Mouse (Mus musculus) neural tube, embryonic 14.5 days (tissue): Measurements from ENCODE around the gene Crkl. TPM values are rescaled to one million over a fixed set of nuclear protein-coding genes. Genes with fewer than 3 reads are reported as not detected.
A peak's percentile ranks its signal among the peaks of the same experiment; 100 is the strongest.

Experiments used
- ATAC-seq: fragments of 200-750 bp; cut with Nextera tagmentation; 2 replicates; pipeline ENCODE4 v1.8.0; 2017; ENCODE audit warnings: low read depth, mild to moderate bottlenecking, moderate TSS enrichment, moderate library complexity
- H3K27ac ChIP-seq: fragments of 300-500 bp; sonication (generic); 2 replicates; pipeline ENCODE4 v1.5.1; 2014; ENCODE audit warnings: low read depth, mild to moderate bottlenecking, control low read depth, low read length, moderate library complexity, mixed read lengths
- H3K27me3 ChIP-seq: fragments of 300-500 bp; sonication (generic); 2 replicates; pipeline ENCODE4 v1.6.1; 2014; ENCODE audit warnings: low read length; ENCODE audit not compliant: control insufficient read depth, insufficient read depth
- H3K36me3 ChIP-seq: fragments of 300-500 bp; sonication (generic); 2 replicates; pipeline ENCODE4 v1.6.1; 2014; ENCODE audit warnings: low read length, mixed read lengths; ENCODE audit not compliant: control insufficient read depth, insufficient read depth
- H3K4me1 ChIP-seq: fragments of 300-500 bp; sonication (generic); 2 replicates; pipeline ENCODE4 v1.6.1; 2014; ENCODE audit warnings: low read length; ENCODE audit not compliant: control insufficient read depth, insufficient read depth
- H3K4me2 ChIP-seq: fragments of 300-500 bp; sonication (generic); 2 replicates; pipeline ENCODE4 v1.6.1; 2014; ENCODE audit warnings: mild to moderate bottlenecking, low read depth, low read length, control low read depth
- H3K4me3 ChIP-seq: fragments of 300-500 bp; sonication (generic); 2 replicates; pipeline ENCODE4 v1.5.1; 2014; ENCODE audit warnings: low read depth, low read length, control low read depth, mixed read lengths
- H3K9ac ChIP-seq: fragments of 300-500 bp; sonication (generic); replicated peaks from 2 replicates; pipeline ENCODE4 v1.6.1; 2014; ENCODE audit warnings: low read depth, mild to moderate bottlenecking, control low read depth, low read length, mixed read lengths
- H3K9me3 ChIP-seq: fragments of 300-500 bp; sonication (generic); 2 replicates; pipeline ENCODE4 v1.6.1; 2016; ENCODE audit warnings: low read length; ENCODE audit not compliant: control insufficient read depth
- WGBS: fragments of 180-500 bp; shearing (Covaris S2); extraction: QIAGEN DNeasy Blood & Tissue Kit; methylation state at CpG from one replicate; pipeline ENCODE4 v1.1.7; 2014; 5-methylcytosine and 5-hydroxymethylcytosine counted together
- polyA plus RNA-seq: library from polyadenylated mRNA; unstranded; fragments of >200 nt; fragmentation: Nextera tagmentation; extraction: Ambion mirVana; gene quantifications from 2 replicates; pipeline ENCODE4 v1.2.1, GENCODE M21; 2014

Crkl gene
- polyA plus RNA-seq, 1 experiment from 2014 or later = 70.6 TPM

- H3K4me1 ChIP-seq = no peaks in the 10 kb centered on the region
- 88% methylated on average over 2 of the region's 2 CpGs for WGBS
- H3K36me3 ChIP-seq = peaks cover 6% of the 10 kb centered on the region; the same call in 1 of the 2 replicates
- H3K27me3 ChIP-seq = no peaks in the 10 kb centered on the region
- no peak overlapping the region for H3K4me2 ChIP-seq
- no peak overlapping the region for H3K4me3 ChIP-seq
- H3K9me3 ChIP-seq = no peaks in the 10 kb centered on the region
- no peak overlapping the region for H3K9ac ChIP-seq
- ATAC-seq = no peak
- no peak overlapping the region for H3K27ac ChIP-seq
Observed at GRCm38 (mm10) chr16:17474761-17475160, 23.0 kb downstream of the Crkl start.

DNA sequence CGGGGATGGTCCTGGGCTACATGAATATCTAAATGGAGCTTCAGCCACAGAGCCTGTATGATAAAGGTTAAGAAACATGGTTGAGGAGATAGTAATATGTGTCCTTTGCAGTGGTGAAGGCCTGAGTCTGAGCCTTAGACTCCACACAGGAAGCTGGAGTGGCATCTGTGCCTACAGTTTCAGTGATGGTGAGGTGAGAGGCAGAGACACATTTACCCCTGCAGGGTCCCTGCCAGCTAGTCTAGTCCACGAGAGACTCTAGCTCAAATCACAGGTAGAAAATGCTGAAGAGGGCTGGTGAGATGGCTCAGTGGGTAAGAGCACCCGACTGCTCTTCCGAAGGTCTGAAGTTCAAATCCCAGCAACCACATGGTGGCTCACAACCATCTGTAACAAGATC lies 23.5 kb downstream of the Crkl start:
- no peak overlapping the region for H3K4me2 ChIP-seq
- peaks cover 3% of the 10 kb centered on the region; the same call in 1 of the 2 replicates for H3K36me3 ChIP-seq
- no peak for ATAC-seq
- no peaks in the 10 kb centered on the region for H3K9me3 ChIP-seq
- 96% methylated on average over 4 of the region's 4 CpGs for WGBS
- H3K4me1 ChIP-seq = no peaks in the 10 kb centered on the region
- H3K27ac ChIP-seq = no peak overlapping the region
- H3K9ac ChIP-seq = no peak overlapping the region
- no peak overlapping the region for H3K4me3 ChIP-seq
- no peaks in the 10 kb centered on the region for H3K27me3 ChIP-seq

GRCm38 (mm10) chr16:17478331-17478943 lies 26.6 kb downstream of the Crkl start:
- Histone ChIP-seq H3K4me3 (no peak overlapping the region), H3K9ac (no peak overlapping the region), H3K4me2 (no peak overlapping the region), H3K4me1 (no peaks in the 10 kb centered on the region), H3K36me3 (no peaks in the 10 kb centered on the region; the same call in 1 of the 2 replicates), H3K27me3 (no peaks in the 10 kb centered on the region), H3K9me3 (no peaks in the 10 kb centered on the region), H3K27ac (no peak overlapping the region)
- 81% methylated on average over 4 of the region's 4 CpGs for WGBS
- ATAC-seq = no peak

GRCm38 (mm10) chr16:17481465-17481864 lies 29.7 kb downstream of the Crkl start:
- Histone ChIP-seq H3K4me2 (no peak overlapping the region), H3K36me3 (peaks cover 21% of the 10 kb centered on the region), H3K4me1 (no peaks in the 10 kb centered on the region), H3K27me3 (no peaks in the 10 kb centered on the region), H3K27ac (no peak overlapping the region), H3K9ac (no peak overlapping the region), H3K9me3 (no peaks in the 10 kb centered on the region), H3K4me3 (no peak overlapping the region)
- 94% methylated on average over 2 of the region's 2 CpGs for WGBS
- ATAC-seq = no peak

- no peaks in the 10 kb centered on the region for H3K9me3 ChIP-seq
- no peak overlapping the region for H3K4me2 ChIP-seq
- no peaks in the 10 kb centered on the region for H3K27me3 ChIP-seq
- 51% methylated on average over 3 of the region's 3 CpGs for WGBS
- H3K4me3 ChIP-seq = no peak overlapping the region
- H3K36me3 ChIP-seq = peaks cover 21% of the 10 kb centered on the region
- H3K9ac ChIP-seq = no peak overlapping the region
- H3K4me1 ChIP-seq = peaks cover 7% of the 10 kb centered on the region
- no peak overlapping the region for H3K27ac ChIP-seq
- no peak for ATAC-seq
Observed at GRCm38 (mm10) chr16:17486505-17486904, 34.7 kb downstream of the Crkl start.

DNA sequence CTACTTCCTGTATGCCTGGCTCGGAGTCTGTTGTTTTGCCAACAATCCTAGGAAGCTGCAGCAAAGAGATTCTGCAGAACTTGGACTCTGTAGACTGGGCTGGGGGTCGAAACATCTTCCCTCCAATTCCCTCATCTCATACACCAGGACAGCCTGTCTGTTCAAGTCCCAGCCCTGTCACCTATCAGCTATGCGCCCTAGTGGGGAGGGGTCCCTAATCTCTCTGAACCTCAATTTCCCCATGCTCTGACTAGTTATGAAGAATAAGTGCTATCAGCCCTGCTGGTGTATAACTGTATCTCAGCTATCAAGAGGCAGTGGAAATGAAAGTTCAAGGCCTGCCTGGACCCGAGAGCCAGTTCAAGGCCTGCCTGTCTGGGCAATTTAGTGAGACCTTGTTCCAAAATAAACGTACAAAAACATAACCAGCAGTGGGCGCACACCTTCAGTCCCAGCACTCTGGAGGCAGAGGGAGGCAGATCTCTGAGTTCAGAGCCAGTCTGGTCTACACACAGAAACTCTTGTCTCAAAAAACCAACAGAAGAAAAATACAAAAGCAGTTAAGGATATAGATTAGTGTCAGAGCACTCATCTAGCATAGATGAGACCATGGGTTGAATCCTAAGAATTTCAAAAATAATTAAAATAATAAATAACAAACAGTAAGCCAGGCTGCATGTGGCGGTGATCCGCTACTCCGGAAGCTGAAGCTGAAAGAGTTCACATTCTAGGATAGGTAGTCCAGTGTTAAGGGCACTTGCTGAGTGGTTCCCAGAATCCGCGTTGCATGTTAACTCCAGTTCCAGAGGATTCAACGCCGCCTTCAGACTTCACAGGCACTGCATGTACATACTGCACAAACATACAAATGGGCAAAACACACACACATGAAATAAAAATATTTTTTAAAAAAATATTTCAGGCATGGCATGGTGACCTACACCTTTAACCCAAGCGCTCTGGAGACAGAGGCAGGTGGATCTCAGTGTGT lies 37.0 kb downstream of the Crkl start:
- no peaks in the 10 kb centered on the region for H3K9me3 ChIP-seq
- H3K9ac ChIP-seq = peak overlapping the region; percentile 39; the same call in 1 of the 2 replicates
- peak overlapping the region; percentile 37 for H3K4me3 ChIP-seq
- ATAC-seq = 0 out of 2 replicates have a peak, but pooled peaks have one; percentile 26
- H3K4me1 ChIP-seq = peaks cover 7% of the 10 kb centered on the region
- peaks cover 18% of the 10 kb centered on the region for H3K36me3 ChIP-seq
- H3K27ac ChIP-seq = no peak overlapping the region
- no peaks in the 10 kb centered on the region for H3K27me3 ChIP-seq
- peak overlapping the region; percentile 85 for H3K4me2 ChIP-seq
- 47% methylated on average over 14 of the region's 14 CpGs for WGBS

DNA sequence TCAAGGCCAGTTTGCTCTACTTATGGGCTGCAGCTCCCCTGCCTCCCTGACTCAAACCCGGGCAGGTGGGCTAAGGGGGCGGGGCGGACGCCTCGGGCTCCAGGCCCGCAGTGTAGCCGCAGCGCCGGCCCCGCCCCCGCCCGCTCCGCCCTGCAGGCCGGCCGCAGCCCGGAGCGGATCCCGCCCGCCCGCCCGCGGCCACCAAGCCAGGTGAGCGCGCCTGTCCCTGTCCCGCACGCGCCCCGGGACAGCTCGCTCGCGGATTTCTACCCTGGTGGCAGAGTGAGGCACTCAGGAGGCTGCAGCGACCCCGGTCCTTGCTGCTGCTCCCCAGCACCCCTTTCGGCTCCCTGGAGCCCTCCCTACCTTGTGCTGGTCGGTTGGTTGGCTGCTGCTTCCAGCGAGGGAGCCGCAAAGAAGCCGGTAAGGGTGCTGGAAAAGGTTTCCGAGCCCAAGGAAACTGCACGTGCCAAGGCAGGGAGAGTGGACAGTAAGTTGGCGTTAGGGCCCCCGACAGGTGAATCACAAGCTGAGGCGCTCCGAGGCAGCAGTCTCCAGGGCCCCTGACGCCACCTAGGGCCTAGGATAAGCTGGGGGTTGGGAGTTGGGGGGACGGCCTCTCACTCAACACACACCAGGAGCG lies 37.8 kb downstream of the Crkl start, which contains the start of gene Aifm3:
Gene Aifm3, plus strand, starts transcription at position 143 of the 643 bp plus-strand sequence.
- Histone ChIP-seq H3K4me1 (peaks cover 7% of the 10 kb centered on the region), H3K27ac (no peak within 1 kb of the TSS), H3K36me3 (peaks cover 10% of the 10 kb centered on the region), H3K4me3 (peak within 1 kb of the TSS; percentile 37), H3K9me3 (no peaks in the 10 kb centered on the region), H3K9ac (peak within 1 kb of the TSS; percentile 39), H3K4me2 (peak within 1 kb of the TSS; percentile 85), H3K27me3 (no peaks in the 10 kb centered on the region)
- ATAC-seq = peak; percentile 68
- WGBS = under 1% methylated on average over 47 of the region's 47 CpGs

- Histone ChIP-seq H3K4me3 (no peak overlapping the region), H3K27me3 (no peaks in the 10 kb centered on the region), H3K9ac (no peak overlapping the region), H3K4me1 (peaks cover 7% of the 10 kb centered on the region), H3K9me3 (no peaks in the 10 kb centered on the region), H3K36me3 (no peaks in the 10 kb centered on the region), H3K4me2 (no peak overlapping the region), H3K27ac (no peak overlapping the region)
- 84% methylated on average over 5 of the region's 5 CpGs for WGBS
- no peak for ATAC-seq
Observed at GRCm38 (mm10) chr16:17491154-17491553, 39.4 kb downstream of the Crkl start.
